Mouse (Mus musculus) CH12.LX (cell line): ENCODE data around the gene Gm48551. TPM values are rescaled to one million over a fixed set of nuclear protein-coding genes. Genes with fewer than 3 reads are reported as not detected.

ENCODE experiments used
- DNase-seq: peaks from one replicate; pipeline ENCODE4 v3.0.0-alpha.2; 2013; ENCODE audit errors: extremely low read depth
- H3K27ac ChIP-seq: 2 replicates; pipeline ENCODE4 v1.5.1; 2012; ENCODE audit warnings: low read depth, mild to moderate bottlenecking, control low read depth, moderate library complexity; ENCODE audit not compliant: insufficient read depth
- H3K27me3 ChIP-seq: replicated peaks from 2 replicates; pipeline ENCODE3; 2012; ENCODE audit warnings: inconsistent platforms
- H3K36me3 ChIP-seq, 2 experiments: replicated peaks in 1 of 2; 2 replicates each; pipeline versions ENCODE3 to v1.6.1; 2012; ENCODE audit warnings: inconsistent platforms in 1 of 2, low read length in 1 of 2, mild to moderate bottlenecking in 1 of 2, mixed read lengths in 1 of 2, moderate library complexity in 1 of 2; ENCODE audit not compliant: control insufficient read depth in 1 of 2, insufficient read depth in 1 of 2
- H3K4me1 ChIP-seq, 2 experiments: 2 replicates each; pipeline ENCODE4 v1.6.1; 2012; ENCODE audit warnings: inconsistent platforms in 1 of 2, moderate library complexity in 1 of 2; ENCODE audit not compliant: insufficient read depth in 2 of 2, control insufficient read depth in 1 of 2
- H3K4me2 ChIP-seq: 2 replicates; pipeline ENCODE4 v1.6.1; 2012; ENCODE audit warnings: low read depth, mild to moderate bottlenecking, control low read depth; ENCODE audit not compliant: poor library complexity, insufficient read depth, severe bottlenecking
- H3K4me3 ChIP-seq, 3 experiments: fragments of 150-350 bp in 1 of 3; sonication (generic) in 1 of 3; replicated peaks in 1 of 3; 2 replicates each; pipeline versions ENCODE3 to v1.5.1; 2011 to 2012; ENCODE audit warnings: low read depth in 2 of 3, low read length in 2 of 3, mild to moderate bottlenecking in 2 of 3, moderate library complexity in 2 of 3, control low read depth in 1 of 3, improper control_type of control experiment in 1 of 3, inconsistent platforms in 1 of 3, mixed read lengths in 1 of 3; ENCODE audit not compliant: poor library complexity in 1 of 3
- H3K79me2 ChIP-seq: replicated peaks from 2 replicates; pipeline ENCODE4 v1.6.1; 2012; ENCODE audit warnings: mild to moderate bottlenecking, moderate library complexity; ENCODE audit not compliant: control insufficient read depth, poor library complexity, insufficient read depth, severe bottlenecking; ENCODE audit errors: extremely low read depth
- H3K9ac ChIP-seq: 2 replicates; pipeline ENCODE4 v1.6.1; 2012; ENCODE audit warnings: low read depth, mild to moderate bottlenecking, control low read depth, moderate library complexity; ENCODE audit not compliant: insufficient read depth
- H3K9me3 ChIP-seq: replicated peaks from 2 replicates; pipeline ENCODE3; 2012; ENCODE audit warnings: low read length, inconsistent platforms, mixed read lengths
- BHLHE40 ChIP-seq: IDR thresholded peaks from 2 replicates; pipeline ENCODE4 v1.6.1; 2011; ENCODE audit warnings: mild to moderate bottlenecking, low read depth, low read length, improper control_type of control experiment
- CHD2 ChIP-seq: IDR thresholded peaks from 2 replicates; pipeline ENCODE4 v1.6.1; 2011; ENCODE audit warnings: low read length, improper control_type of control experiment
- E2F4 ChIP-seq: IDR thresholded peaks from 2 replicates; pipeline ENCODE4 v1.6.1; 2011; ENCODE audit warnings: low read depth, low read length, improper control_type of control experiment; ENCODE audit not compliant: insufficient replicate concordance
- GABPA ChIP-seq: IDR thresholded peaks from 2 replicates; pipeline ENCODE4 v1.6.1; 2012; ENCODE audit warnings: low read depth, low read length, improper control_type of control experiment, inconsistent platforms; ENCODE audit not compliant: insufficient replicate concordance
- HCFC1 ChIP-seq: IDR thresholded peaks from 2 replicates; pipeline ENCODE4 v1.6.1; 2012; ENCODE audit warnings: low read depth, mild to moderate bottlenecking, inconsistent platforms, low read length, improper control_type of control experiment
- IRF4 ChIP-seq: IDR thresholded peaks from 2 replicates; pipeline ENCODE4 v1.6.1; 2014; ENCODE audit warnings: low read depth, mild to moderate bottlenecking, inconsistent platforms, low read length, improper control_type of control experiment
- MAX ChIP-seq: IDR thresholded peaks from 2 replicates; pipeline ENCODE4 v1.6.1; 2011; ENCODE audit warnings: low read length, improper control_type of control experiment
- MAZ ChIP-seq: IDR thresholded peaks from 2 replicates; pipeline ENCODE4 v1.6.1; 2012; ENCODE audit warnings: low read depth, mild to moderate bottlenecking, inconsistent platforms, low read length, improper control_type of control experiment, moderate library complexity
- MYC ChIP-seq: IDR thresholded peaks from 2 replicates; pipeline ENCODE4 v1.6.1; 2011; ENCODE audit warnings: low read depth, mild to moderate bottlenecking, improper control_type of control experiment, low read length
- NELFE ChIP-seq: IDR thresholded peaks from 2 replicates; pipeline ENCODE4 v1.6.1; 2011; ENCODE audit warnings: low read depth, low read length, improper control_type of control experiment
- PAX5 ChIP-seq: IDR thresholded peaks from 2 replicates; pipeline ENCODE4 v1.6.1; 2012; ENCODE audit warnings: low read length, inconsistent platforms, mixed read lengths
- POLR2A ChIP-seq: IDR thresholded peaks from 2 replicates; pipeline ENCODE4 v1.6.1; 2011; ENCODE audit warnings: low read depth, mild to moderate bottlenecking, improper control_type of control experiment, low read length
- RCOR1 ChIP-seq: conservative IDR thresholded peaks from 2 replicates; pipeline ENCODE4 v1.6.1; 2012; ENCODE audit warnings: low read depth, mild to moderate bottlenecking, inconsistent platforms, low read length, improper control_type of control experiment
- SIN3A ChIP-seq: IDR thresholded peaks from 2 replicates; pipeline ENCODE4 v1.6.1; 2012; ENCODE audit warnings: low read length, improper control_type of control experiment, inconsistent platforms
- USF1 ChIP-seq: IDR thresholded peaks from 2 replicates; pipeline ENCODE4 v1.6.1; 2014; ENCODE audit warnings: low read depth, mild to moderate bottlenecking, inconsistent platforms, low read length, improper control_type of control experiment
- USF2 ChIP-seq: conservative IDR thresholded peaks from 2 replicates; pipeline ENCODE4 v1.6.1; 2011; ENCODE audit warnings: low read depth, low read length, improper control_type of control experiment
- ZMIZ1 ChIP-seq: IDR thresholded peaks from 2 replicates; pipeline ENCODE4 v1.6.1; 2012; ENCODE audit warnings: low read depth, mild to moderate bottlenecking, inconsistent platforms, low read length, improper control_type of control experiment
- dilution Hi-C: fragments of 300-500 bp; cut with MboI; formaldehyde crosslinking; loops from 2 replicates; pipeline ENCODE4 v1.14.3; 2020; ENCODE audit warnings: low sequenced_read_pairs; ENCODE audit not compliant: extremely low pct_unique_long_range_greater_than_20kb, extremely low pct_ligation_motif_present
- in situ Hi-C: fragments of 300-500 bp; cut with MboI; formaldehyde crosslinking; loops from 3 replicates; pipeline ENCODE4 v1.14.3; 2019; ENCODE audit warnings: low sequenced_read_pairs, low pct_ligation_motif_present, low pct_unique_long_range_greater_than_20kb, mixed read lengths
- polyA plus RNA-seq: library from polyadenylated mRNA; unstranded; fragments of >175 nt; gene quantifications from 2 replicates; pipeline ENCODE4 v1.2.1, GENCODE M21; 2012; ENCODE audit warnings: low read depth; ENCODE audit not compliant: insufficient read length
- total RNA-seq, 2 experiments: library from RNA; depleted of rRNA; stranded (reverse); fragments of 300-350 nt in 1 of 2; fragments of >200 nt in 1 of 2; gene quantifications; 2 replicates each; pipeline ENCODE4 v1.2.3; 2012 to 2014

The Gm48551 gene
- total and polyA plus RNA-seq, 3 experiments, result 1.0 to 3.4 (median 1.2) TPM

GRCm38 (mm10) chr10:81358209-81358608 lies 26.1 kb upstream of the Gm48551 start:
- peaks cover 29 to 74% of the 10 kb centered on the region in 2 experiments for H3K4me1 ChIP-seq
- TF ChIP-seq CHD2 (0 out of 2 replicates have a peak, but pooled peaks have one; percentile 16), NELFE (no peak)
- peaks cover 23 to 38% of the 10 kb centered on the region in 2 experiments for H3K36me3 ChIP-seq
- peak overlapping the region; percentile 74 for H3K4me2 ChIP-seq
- in situ Hi-C loops, result loop anchor here (10.0 kb wide), 1 partner anchor 163 kb away; no protein-coding TSS in a partner anchor
- peak overlapping the region; percentile 72 for H3K9ac ChIP-seq
- no peaks in the 10 kb centered on the region; the same call in 1 of the 2 replicates for H3K79me2 ChIP-seq
- dilution Hi-C loops, result no loop called here
- H3K4me3 ChIP-seq, result peak overlapping the region; percentile 81 to 92 (median 92)
- H3K9me3 ChIP-seq, result no peaks in the 10 kb centered on the region
- no peak for DNase-seq
- H3K27me3 ChIP-seq, result no peaks in the 10 kb centered on the region
- no peak overlapping the region for H3K27ac ChIP-seq

GRCm38 (mm10) chr10:81358841-81359240 lies 25.4 kb upstream of the Gm48551 start:
- Histone ChIP-seq H3K27me3 (no peaks in the 10 kb centered on the region), H3K9ac (no peak overlapping the region), H3K4me2 (peak overlapping the region; percentile 74), H3K9me3 (no peaks in the 10 kb centered on the region), H3K4me1 (peaks cover 35 to 80% of the 10 kb centered on the region in 2 experiments), H3K27ac (no peak overlapping the region), H3K79me2 (no peaks in the 10 kb centered on the region; the same call in 1 of the 2 replicates), H3K4me3 (peak overlapping the region in 1 of 3 experiments; percentile 92), H3K36me3 (peaks cover 26 to 45% of the 10 kb centered on the region in 2 experiments)
- DNase-seq, result no peak
- no peak for TF ChIP-seq USF2
- TF ChIP-seq GABPA, result no peak
- TF ChIP-seq IRF4, result no peak
- TF ChIP-seq RCOR1, result no peak
- TF ChIP-seq MAX, result no peak
- TF ChIP-seq ZMIZ1, result no peak
- TF ChIP-seq MAZ, result no peak
- no peak for TF ChIP-seq E2F4
- no peak for TF ChIP-seq HCFC1
- TF ChIP-seq USF1, result no peak
- no peak for TF ChIP-seq POLR2A
- TF ChIP-seq NELFE, result no peak
- TF ChIP-seq BHLHE40, result no peak
- no peak for TF ChIP-seq SIN3A
- no peak for TF ChIP-seq PAX5
- no peak for TF ChIP-seq MYC
- in situ Hi-C loops (loop anchor here (10.0 kb wide), 1 partner anchor 164 kb away; no protein-coding TSS in a partner anchor), dilution Hi-C loops (no loop called here)
